Mouse (Mus musculus): ENCODE data around the gene Ptprd. TPM values are rescaled to one million over a fixed set of nuclear protein-coding genes. Genes with fewer than 3 reads are reported as not detected.

The Ptprd gene
- total RNA-seq, 1 experiment: 1.3 TPM

DNA sequence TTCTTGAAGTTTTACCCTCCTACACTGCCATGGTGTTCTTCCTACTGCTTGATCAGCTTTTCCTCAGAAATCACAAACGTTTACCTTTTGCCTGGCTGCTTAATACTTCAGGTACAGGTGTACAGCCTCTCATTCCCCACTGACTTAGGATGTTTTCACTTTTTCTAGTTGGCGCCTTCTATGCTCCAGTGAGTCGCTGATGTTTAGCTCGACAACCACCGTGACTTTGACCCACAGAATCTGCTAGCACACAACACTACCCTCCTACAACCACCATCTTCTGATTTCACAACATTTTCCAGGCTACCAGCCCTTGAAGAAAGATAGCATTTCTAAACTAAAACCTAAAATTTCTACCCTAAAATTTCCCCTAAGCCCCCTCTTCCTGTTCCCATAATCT lies 1794.1 kb downstream of the Ptprd start:
- TF ChIP-seq ZC3H11A (IDR thresholded peaks at IDR 0.05; ENCODE audit: borderline replicate concordance, low read depth, low read length): no peak
- TF ChIP-seq HCFC1 (IDR thresholded peaks at IDR 0.05; ENCODE audit: borderline replicate concordance, insufficient read depth, low read length): no peak
- TF ChIP-seq ZNF384 (IDR thresholded peaks at IDR 0.05; ENCODE audit: low read depth, low read length): no peak
- no peak for TF ChIP-seq MAFK (IDR thresholded peaks at IDR 0.05; ENCODE audit: insufficient read depth, low read depth, low read length)
- no peak for TF ChIP-seq CHD2 (IDR thresholded peaks at IDR 0.05; ENCODE audit: low read depth, low read length)

DNA sequence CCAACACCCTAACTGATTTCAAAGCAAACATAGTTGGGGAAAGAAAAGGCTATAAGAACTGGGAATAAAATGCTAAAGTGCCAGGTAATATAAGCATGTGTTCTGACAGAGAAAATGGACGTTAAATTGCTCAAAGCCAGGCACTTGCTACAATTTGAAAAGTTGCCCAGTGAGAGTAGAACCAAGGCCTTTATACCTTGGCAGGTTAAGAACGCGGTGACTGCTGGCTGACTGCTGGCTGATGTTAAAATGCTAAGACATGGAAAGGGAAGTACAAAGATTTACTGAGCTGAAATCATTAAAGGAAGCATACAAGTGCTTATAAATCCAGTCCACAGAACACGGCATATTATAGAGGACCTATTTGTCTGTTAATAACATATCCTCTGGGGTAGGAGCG lies 1796.1 kb downstream of the Ptprd start:
- no peak for TF ChIP-seq ZC3H11A (IDR thresholded peaks at IDR 0.05; ENCODE audit: borderline replicate concordance, low read depth, low read length)
- TF ChIP-seq CHD2 (IDR thresholded peaks at IDR 0.05; ENCODE audit: low read depth, low read length): no peak
- DNase-seq (ENCODE audit: low read depth, low spot score): no peak
- Histone ChIP-seq H3K36me3 (ENCODE audit: control insufficient read depth, insufficient read depth, low read length, poor library complexity, severe bottlenecking) (no peaks in the 10 kb centered on the region), H3K9me3 (ENCODE audit: control insufficient read depth, insufficient read depth, low read depth, low read length) (no peaks in the 10 kb centered on the region), H3K4me3 (ENCODE audit: insufficient read depth in 1 of 2, low read depth in 1 of 2, low read length in 2 of 2, poor library complexity in 1 of 2, severe bottlenecking in 1 of 2) (no peak overlapping the region), H3K4me1 (ENCODE audit: control insufficient read depth in 2 of 2, insufficient read depth in 2 of 2, low read length in 2 of 2, poor library complexity in 1 of 2) (no peaks in the 10 kb centered on the region), H3K27ac (ENCODE audit: insufficient read depth, low read depth, low read length, poor library complexity, severe bottlenecking) (no peak overlapping the region), H3K9ac (ENCODE audit: insufficient read depth, low read depth, low read length, poor library complexity, severe bottlenecking) (no peak overlapping the region)
- in situ Hi-C loops (cut with MboI; ENCODE audit: low sequenced_read_pairs in 2 of 2, unreplicated experiment in 2 of 2): no loop called here

More for the DNA sequence above, 1794.1 kb downstream of the Ptprd start:
- Histone ChIP-seq H3K4me3 (ENCODE audit: insufficient read depth in 1 of 2, low read depth in 1 of 2, low read length in 2 of 2, poor library complexity in 1 of 2, severe bottlenecking in 1 of 2) (no peak overlapping the region), H3K27ac (ENCODE audit: insufficient read depth, low read depth, low read length, poor library complexity, severe bottlenecking) (no peak overlapping the region), H3K9me3 (ENCODE audit: control insufficient read depth, insufficient read depth, low read depth, low read length) (no peaks in the 10 kb centered on the region), H3K9ac (ENCODE audit: insufficient read depth, low read depth, low read length, poor library complexity, severe bottlenecking) (no peak overlapping the region), H3K4me1 (ENCODE audit: control insufficient read depth in 2 of 2, insufficient read depth in 2 of 2, low read length in 2 of 2, poor library complexity in 1 of 2) (no peaks in the 10 kb centered on the region), H3K36me3 (ENCODE audit: control insufficient read depth, insufficient read depth, low read length, poor library complexity, severe bottlenecking) (no peaks in the 10 kb centered on the region)
- in situ Hi-C loops (cut with MboI; ENCODE audit: low sequenced_read_pairs in 2 of 2, unreplicated experiment in 2 of 2): no loop called here
- no peak for DNase-seq (ENCODE audit: low read depth, low spot score)

DNA sequence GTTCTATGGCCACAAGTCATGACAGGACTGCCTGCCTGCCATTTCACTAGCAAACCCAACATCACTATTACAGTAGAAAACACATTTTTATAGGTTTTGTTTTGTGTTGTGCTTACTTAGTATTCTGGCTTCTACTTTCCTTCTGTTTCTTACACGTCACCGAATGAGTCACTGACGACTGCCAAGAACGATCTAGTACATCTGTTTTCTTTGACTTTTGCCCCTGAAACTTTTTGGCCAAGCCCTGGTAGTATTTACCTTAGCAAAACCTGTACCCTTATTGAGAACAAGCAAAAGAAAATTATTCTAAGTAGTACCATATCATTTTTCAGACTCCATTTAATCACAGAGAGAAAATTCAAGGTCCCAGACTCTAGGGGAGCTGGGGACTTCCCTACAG lies 1797.2 kb downstream of the Ptprd start:
- Histone ChIP-seq H3K4me3 (ENCODE audit: insufficient read depth in 1 of 2, low read depth in 1 of 2, low read length in 2 of 2, poor library complexity in 1 of 2, severe bottlenecking in 1 of 2) (no peak overlapping the region), H3K36me3 (ENCODE audit: control insufficient read depth, insufficient read depth, low read length, poor library complexity, severe bottlenecking) (no peaks in the 10 kb centered on the region), H3K9ac (ENCODE audit: insufficient read depth, low read depth, low read length, poor library complexity, severe bottlenecking) (no peak overlapping the region), H3K9me3 (ENCODE audit: control insufficient read depth, insufficient read depth, low read depth, low read length) (no peaks in the 10 kb centered on the region), H3K27ac (ENCODE audit: insufficient read depth, low read depth, low read length, poor library complexity, severe bottlenecking) (no peak overlapping the region), H3K4me1 (ENCODE audit: control insufficient read depth in 2 of 2, insufficient read depth in 2 of 2, low read length in 2 of 2, poor library complexity in 1 of 2) (no peaks in the 10 kb centered on the region)
- in situ Hi-C loops (cut with MboI; ENCODE audit: low sequenced_read_pairs in 2 of 2, unreplicated experiment in 2 of 2): no loop called here
- no peak for DNase-seq (ENCODE audit: low read depth, low spot score)
- no peak for TF ChIP-seq CHD2 (IDR thresholded peaks at IDR 0.05; ENCODE audit: low read depth, low read length)
- no peak for TF ChIP-seq MAFK (IDR thresholded peaks at IDR 0.05; ENCODE audit: insufficient read depth, low read depth, low read length)
- TF ChIP-seq HCFC1 (IDR thresholded peaks at IDR 0.05; ENCODE audit: borderline replicate concordance, insufficient read depth, low read length): no peak
- TF ChIP-seq ZC3H11A (IDR thresholded peaks at IDR 0.05; ENCODE audit: borderline replicate concordance, low read depth, low read length): no peak
- no peak for TF ChIP-seq ZNF384 (IDR thresholded peaks at IDR 0.05; ENCODE audit: low read depth, low read length)

DNA sequence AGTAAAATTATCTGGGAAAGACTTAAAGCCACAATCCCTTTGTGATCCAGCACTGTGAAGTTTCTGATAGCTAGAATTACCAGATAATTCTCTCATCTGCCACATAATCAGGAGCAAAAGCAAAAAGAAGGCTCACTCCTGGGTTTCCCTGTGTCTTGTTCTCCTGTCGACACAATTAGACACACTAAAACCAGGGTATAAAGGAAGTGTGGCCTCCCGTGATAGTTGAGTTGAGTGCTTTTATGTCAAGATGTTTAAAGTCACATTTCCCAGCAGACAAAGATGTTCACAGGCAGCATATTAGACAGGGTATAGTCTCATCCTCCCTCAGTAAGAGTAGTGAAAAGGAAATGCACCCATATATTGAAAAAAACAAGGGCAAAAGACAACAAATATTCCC lies 1801.7 kb downstream of the Ptprd start:
- Histone ChIP-seq H3K9me3 (ENCODE audit: control insufficient read depth, insufficient read depth, low read depth, low read length) (no peaks in the 10 kb centered on the region), H3K9ac (ENCODE audit: insufficient read depth, low read depth, low read length, poor library complexity, severe bottlenecking) (no peak overlapping the region), H3K27ac (ENCODE audit: insufficient read depth, low read depth, low read length, poor library complexity, severe bottlenecking) (no peak overlapping the region), H3K4me1 (ENCODE audit: control insufficient read depth in 2 of 2, insufficient read depth in 2 of 2, low read length in 2 of 2, poor library complexity in 1 of 2) (no peaks in the 10 kb centered on the region), H3K36me3 (ENCODE audit: control insufficient read depth, insufficient read depth, low read length, poor library complexity, severe bottlenecking) (no peaks in the 10 kb centered on the region), H3K4me3 (ENCODE audit: insufficient read depth in 1 of 2, low read depth in 1 of 2, low read length in 2 of 2, poor library complexity in 1 of 2, severe bottlenecking in 1 of 2) (no peak overlapping the region)
- DNase-seq (ENCODE audit: low read depth, low spot score): no peak
- in situ Hi-C loops (cut with MboI; ENCODE audit: low sequenced_read_pairs in 2 of 2, unreplicated experiment in 2 of 2): no loop called here
- TF ChIP-seq HCFC1 (IDR thresholded peaks at IDR 0.05; ENCODE audit: borderline replicate concordance, insufficient read depth, low read length) (no peak), ZNF384 (IDR thresholded peaks at IDR 0.05; ENCODE audit: low read depth, low read length) (no peak), CHD2 (IDR thresholded peaks at IDR 0.05; ENCODE audit: low read depth, low read length) (no peak), ZC3H11A (IDR thresholded peaks at IDR 0.05; ENCODE audit: borderline replicate concordance, low read depth, low read length) (no peak)

DNA sequence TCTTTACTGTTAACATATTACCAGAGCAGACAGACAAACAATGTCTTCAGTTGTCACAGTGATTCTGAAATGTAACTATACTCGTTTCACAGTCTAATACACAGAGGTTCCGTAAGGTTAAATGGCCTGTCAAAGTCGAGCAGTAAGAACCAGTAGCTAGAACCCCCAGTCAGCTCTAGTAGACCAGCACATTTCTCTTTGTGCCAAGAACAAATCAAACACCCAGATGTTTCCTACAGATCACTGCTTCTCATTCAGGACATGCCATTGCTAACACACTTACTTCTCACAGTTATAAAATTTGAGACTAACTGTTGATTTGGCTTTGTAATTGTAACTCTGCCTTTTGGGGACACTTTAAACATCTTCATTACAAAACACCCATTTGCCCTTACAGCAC lies 1802.6 kb downstream of the Ptprd start:
- no peak overlapping the region for H3K9ac ChIP-seq (ENCODE audit: insufficient read depth, low read depth, low read length, poor library complexity, severe bottlenecking)
- TF ChIP-seq ZNF384 (IDR thresholded peaks at IDR 0.05; ENCODE audit: low read depth, low read length) (no peak), CHD2 (IDR thresholded peaks at IDR 0.05; ENCODE audit: low read depth, low read length) (no peak), HCFC1 (IDR thresholded peaks at IDR 0.05; ENCODE audit: borderline replicate concordance, insufficient read depth, low read length) (no peak), MAFK (IDR thresholded peaks at IDR 0.05; ENCODE audit: insufficient read depth, low read depth, low read length) (no peak), ZC3H11A (IDR thresholded peaks at IDR 0.05; ENCODE audit: borderline replicate concordance, low read depth, low read length) (no peak)
- H3K36me3 ChIP-seq (ENCODE audit: control insufficient read depth, insufficient read depth, low read length, poor library complexity, severe bottlenecking): no peaks in the 10 kb centered on the region
- DNase-seq (ENCODE audit: low read depth, low spot score): no peak
- H3K9me3 ChIP-seq (ENCODE audit: control insufficient read depth, insufficient read depth, low read depth, low read length): no peaks in the 10 kb centered on the region
- H3K4me1 ChIP-seq (ENCODE audit: control insufficient read depth in 2 of 2, insufficient read depth in 2 of 2, low read length in 2 of 2, poor library complexity in 1 of 2): no peaks in the 10 kb centered on the region
- no peak overlapping the region for H3K4me3 ChIP-seq (ENCODE audit: insufficient read depth in 1 of 2, low read depth in 1 of 2, low read length in 2 of 2, poor library complexity in 1 of 2, severe bottlenecking in 1 of 2)
- no peak overlapping the region for H3K27ac ChIP-seq (ENCODE audit: insufficient read depth, low read depth, low read length, poor library complexity, severe bottlenecking)
- in situ Hi-C loops (cut with MboI; ENCODE audit: low sequenced_read_pairs in 2 of 2, unreplicated experiment in 2 of 2): no loop called here
